Mouse (Mus musculus): ENCODE measurements around the gene Kazn.

Gene Kazn

DNA sequence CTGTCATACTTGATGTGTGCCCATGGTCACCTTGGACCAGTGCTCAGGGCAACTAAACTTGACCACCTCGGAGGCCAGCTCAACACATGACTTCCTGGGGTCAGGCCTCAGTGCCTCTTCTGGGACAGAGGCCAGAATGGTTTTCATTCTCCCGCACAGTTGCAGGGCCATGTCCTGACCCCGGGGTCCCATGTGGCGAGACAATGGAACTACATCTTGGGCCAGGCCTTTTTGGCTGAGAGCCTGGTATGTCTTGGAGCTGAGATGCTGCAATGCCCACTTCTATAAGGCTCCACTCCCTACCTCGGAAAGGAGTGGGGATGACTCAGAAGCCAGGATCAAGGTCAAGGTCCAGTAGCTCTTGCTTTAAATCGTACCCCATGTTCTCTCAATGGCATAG lies 42.6 kb downstream of the Kazn start:
- DNase-seq (ENCODE audit: inconsistent ontology term), result peak; percentile 69

DNA sequence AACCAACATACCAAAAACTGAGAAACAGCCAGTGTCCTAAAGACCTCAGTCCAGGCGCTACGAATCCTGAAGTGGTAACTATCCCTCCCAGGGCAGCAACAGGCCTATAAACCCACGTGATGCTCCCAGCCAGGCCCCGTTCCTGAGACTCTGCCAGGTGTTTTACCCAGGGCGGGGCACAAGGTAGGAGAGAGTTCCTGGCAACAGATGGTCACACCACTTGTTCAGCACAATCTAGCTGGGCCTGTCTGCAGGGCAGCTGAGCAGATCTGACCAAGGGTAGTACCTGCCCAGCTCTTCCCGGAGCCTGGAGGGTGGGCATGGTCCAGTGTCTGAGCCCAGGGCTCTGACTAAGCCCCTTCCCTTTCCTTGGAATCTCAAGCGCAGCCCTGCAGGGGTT lies 45.4 kb downstream of the Kazn start:
- DNase-seq (ENCODE audit: inconsistent ontology term), result no peak

DNA sequence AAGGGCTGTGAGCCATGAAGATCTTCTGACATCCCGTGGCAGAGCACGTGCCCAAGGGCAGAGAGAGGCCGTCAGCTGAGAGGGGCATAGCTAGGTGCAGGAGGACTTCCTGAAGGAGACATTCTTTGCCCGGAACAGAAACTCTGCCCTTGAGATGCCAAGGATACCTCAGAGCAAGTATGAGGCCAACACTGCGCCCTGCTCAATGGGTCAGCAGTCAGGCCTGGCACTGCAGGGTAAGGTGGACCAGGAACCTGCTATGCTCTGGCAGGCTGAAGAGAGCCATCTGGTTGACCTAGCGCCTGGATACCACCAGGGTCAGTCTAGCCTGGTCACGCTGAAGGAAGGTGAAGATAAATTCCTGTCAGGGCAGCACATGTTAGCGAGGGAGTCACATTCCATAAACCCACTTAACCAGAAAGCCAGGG lies 46.0 kb downstream of the Kazn start:
- DNase-seq (ENCODE audit: inconsistent ontology term), result peak; percentile 32

DNA sequence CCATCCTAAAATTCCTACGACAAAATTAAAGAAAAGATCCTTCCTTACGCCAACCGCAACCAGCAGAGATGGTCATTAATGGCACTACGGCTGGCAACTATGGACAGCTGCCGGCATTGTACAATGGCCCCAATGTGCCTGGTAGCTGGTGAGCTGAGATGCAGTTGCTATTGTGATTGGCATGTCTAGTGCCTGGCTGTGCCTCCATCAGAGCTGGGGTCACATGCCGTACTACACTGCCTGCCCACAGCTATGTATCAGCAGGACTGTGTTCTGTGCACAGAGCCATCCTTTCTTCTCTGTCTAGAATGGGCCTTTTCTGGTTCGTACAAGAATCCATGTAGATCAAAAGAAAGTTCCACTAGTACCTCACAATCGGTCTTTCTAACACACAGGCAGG lies 49.2 kb downstream of the Kazn start:
- no peak for DNase-seq (ENCODE audit: inconsistent ontology term)

DNA sequence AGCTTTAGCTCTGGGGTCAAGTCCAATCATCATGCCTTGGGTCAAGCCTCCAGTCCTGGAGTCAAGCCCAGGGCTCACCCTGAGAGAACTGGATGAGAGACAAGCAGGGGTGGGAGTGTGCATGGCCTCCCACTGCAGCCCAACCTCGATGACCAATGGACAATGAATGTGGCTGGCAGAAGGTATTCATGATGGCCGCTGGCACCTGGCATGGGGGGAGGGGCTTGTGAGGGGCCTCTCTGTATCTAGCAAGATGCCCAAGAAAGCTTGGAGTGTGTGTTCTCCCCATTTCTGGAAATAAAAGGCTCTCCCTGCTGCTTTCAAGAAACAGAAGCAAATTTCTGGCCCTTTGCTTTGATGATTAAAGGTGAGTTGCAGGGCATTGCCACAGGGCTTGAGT lies 50.7 kb downstream of the Kazn start:
- peak; percentile 63 for DNase-seq (ENCODE audit: inconsistent ontology term)

DNA sequence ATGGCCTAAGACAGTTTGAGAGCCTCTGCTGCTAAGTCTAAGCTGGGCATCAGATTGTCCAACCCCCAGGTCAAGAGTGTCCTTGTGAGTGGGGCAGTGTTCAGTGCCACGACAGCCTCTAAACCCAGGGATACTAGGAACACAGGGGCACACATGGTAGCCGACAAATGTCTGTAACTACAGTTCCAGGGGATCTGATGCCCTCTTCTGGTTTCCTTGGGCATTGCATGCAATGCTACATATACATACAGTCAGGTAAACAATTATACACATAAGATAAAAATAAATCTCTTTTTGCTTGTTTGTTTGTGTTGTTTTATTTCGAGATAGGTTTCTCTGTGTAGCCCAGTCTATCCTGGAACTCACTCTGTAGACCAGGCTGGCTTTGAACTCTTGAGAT lies 53.0 kb downstream of the Kazn start:
- DNase-seq (ENCODE audit: inconsistent ontology term), result no peak

DNA sequence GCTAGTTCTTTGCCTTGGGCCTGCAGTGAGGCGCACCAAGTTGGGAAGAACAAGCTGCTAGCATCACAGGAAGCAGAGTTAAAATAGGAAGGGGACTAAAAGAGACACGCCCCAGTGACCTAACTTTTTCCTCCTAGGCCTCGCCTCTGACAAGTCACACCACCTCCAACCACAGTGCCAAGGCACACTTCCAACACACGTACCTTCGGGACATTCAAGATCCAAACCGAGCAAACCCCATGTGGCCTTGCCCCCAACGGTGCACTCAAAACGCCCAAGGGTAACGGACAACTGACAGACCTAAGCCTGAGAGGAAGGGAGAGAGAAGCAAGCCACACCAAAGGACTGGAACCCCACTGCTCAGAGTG lies 53.7 kb downstream of the Kazn start:
- DNase-seq (ENCODE audit: inconsistent ontology term), result no peak

DNA sequence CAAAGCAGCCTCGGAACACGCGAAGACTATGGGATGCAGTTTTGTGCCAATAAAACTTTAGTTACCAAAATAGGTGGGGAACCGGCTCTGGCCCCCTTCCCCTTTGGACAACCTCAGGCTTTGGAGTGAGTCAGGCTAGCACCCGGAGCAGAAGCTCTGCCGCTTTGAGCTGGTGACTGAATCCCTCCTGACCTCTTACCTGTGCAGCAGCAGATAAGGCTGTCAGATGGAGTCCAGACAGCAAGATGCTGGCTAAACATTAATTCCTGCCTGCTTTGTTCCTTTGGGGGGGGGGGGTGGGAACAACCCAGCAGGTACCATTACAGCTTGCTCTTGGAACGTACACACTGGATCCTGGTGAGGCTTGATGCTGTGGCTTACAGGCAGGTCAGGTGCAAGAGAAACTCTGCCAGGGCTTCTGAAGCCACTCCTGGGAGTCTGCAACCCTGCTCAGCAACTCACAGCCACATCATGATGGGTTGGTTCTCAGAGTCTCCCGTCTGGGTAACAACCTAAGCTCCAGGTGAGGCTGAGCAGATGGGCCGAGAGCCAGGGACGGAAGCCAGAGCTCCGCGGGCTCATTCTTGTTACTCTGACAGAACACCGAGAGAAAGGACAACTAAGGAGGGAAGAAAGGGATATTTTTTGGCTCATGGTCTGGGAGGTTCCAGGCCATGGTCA lies 54.2 kb downstream of the Kazn start:
- DNase-seq (ENCODE audit: inconsistent ontology term), result no peak

DNA sequence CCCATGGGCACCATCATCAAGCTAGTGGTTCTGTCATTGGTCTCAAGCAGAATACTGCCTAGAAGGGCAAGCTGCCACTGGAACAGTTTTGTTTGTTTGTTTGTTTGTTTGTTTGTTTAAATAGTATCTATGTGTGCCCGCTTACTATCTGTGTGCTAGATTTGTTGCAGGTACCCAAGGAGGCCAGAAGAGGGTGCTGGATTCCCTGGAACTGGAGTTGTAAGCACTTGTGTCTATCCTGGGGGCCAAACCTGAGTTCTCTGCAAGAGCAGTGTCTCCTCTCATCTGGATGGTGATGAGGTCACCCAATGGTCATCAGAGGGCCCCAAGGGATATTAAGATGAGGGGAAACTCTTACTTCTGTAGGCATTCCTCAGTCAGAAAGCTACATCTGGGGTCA lies 55.6 kb downstream of the Kazn start:
- no peak for DNase-seq (ENCODE audit: inconsistent ontology term)

DNA sequence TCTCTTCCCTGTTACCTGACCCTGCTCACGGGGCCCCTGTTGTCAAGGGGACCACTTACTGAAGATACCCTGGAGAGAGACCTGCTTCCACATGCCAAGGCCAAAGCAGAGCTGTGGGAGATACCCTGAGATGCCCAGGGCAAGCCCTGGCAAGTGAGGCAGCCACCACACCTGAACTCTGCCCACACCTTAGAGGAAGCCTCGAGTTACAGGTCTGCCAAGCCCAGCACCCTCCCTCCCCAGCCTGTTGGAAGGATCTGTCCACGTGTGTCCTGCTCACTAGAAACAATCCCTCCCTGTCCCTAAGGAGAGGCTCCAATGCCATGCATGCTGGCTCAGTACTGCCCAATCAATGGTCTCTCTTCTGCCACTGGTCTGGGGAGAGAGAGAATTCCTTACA lies 56.2 kb downstream of the Kazn start:
- DNase-seq (ENCODE audit: inconsistent ontology term), result no peak

DNA sequence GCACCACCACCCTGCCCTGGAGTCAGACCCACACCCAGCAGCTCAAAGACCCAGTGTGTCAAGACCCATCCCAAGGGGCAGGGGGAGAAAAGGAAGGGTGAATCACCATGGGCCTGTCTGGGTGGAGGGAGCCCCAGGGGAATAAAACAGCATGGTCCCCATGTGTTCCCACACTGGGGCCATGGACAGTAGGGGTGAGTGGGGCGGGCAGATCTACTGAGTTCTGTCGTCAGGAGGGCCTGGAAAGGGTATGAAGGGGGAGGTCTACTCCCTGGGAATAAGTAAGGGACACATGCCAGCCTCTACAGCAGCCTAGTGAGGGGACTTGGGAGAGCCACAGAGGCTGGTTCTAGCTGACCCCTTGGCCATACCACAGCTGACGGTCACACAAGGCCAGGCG lies 57.6 kb downstream of the Kazn start:
- DNase-seq (ENCODE audit: inconsistent ontology term), result no peak

DNA sequence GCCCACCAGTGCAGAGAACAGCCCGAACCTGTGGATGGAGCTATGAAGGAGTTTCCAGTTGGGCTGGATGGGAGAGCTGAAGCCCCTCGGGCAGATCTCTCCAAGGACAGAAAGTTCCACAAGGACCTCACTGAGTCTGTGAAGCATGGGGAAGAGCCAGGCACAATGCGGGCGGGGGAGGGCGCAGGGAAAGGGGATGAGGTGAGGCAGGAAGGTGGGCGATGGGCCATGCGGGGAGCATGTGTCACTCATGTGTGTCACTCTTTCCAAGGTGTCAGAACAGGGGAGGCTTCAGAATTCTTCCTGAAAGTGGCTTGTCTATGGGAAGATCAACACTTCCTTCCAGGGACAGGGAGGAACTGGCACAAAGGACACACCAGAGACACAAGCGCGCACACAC lies 58.3 kb downstream of the Kazn start:
- DNase-seq (ENCODE audit: inconsistent ontology term), result peak; percentile 42

DNA sequence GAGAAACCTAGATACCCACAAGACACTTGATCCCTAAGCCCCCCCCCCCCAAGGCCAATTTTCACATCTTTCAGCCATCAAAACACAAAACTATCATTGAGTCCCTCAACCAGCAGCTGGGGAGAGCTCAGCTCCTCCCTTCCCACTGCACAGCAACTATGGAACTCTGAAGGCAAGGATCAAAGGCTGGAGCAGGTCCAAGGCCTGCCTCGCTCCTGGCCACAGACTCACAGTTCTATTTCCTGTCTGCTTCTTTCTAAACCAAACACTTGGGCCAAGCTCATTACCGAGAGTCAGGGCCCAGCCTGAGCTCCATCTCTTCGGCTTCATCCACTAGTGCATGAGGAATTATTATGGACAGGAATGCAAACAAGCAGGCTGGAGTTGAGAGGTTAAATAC lies 58.9 kb downstream of the Kazn start:
- peak; percentile 98 for DNase-seq (ENCODE audit: inconsistent ontology term)

DNA sequence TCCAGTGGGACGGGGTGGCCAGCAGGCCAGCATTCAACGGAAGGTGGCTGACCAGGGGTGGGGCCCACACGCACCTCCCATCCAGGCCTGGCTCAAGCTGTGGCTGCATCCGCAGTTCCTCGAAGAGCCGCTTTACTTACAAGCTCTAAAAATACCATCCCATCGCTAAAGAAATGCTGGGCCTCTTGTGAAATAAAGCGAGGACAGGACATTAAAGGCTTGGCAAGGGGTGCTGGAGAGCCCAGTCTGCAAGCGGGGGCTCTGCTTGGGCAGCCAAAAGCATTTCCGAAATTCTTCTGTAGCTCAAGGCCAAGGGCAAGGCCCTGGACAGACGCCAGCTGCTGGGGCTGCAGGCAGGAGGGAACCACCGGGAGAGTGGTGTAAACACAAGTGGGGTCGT lies 59.7 kb downstream of the Kazn start:
- peak; percentile 94 for DNase-seq (ENCODE audit: inconsistent ontology term)

DNA sequence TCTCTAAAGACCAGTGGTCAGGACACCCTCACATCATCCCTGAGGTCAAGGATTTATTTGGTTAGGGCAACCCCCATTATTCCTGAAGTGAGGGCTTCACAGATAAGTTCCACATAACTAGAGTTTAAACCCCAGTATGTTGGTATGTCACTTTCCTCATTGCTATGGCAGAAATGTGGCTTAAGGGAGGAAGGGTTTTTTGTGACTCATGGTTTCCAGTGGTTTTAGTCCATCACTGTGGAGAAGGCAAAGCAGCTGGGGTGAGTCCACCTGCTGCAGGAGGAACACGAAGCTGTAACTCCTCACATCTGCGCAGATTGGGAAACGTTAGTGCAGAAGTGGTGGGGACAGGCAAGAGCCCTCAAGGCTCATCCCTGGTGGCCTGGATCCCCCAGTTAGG lies 62.5 kb downstream of the Kazn start:
- no peak for DNase-seq (ENCODE audit: inconsistent ontology term)

DNA sequence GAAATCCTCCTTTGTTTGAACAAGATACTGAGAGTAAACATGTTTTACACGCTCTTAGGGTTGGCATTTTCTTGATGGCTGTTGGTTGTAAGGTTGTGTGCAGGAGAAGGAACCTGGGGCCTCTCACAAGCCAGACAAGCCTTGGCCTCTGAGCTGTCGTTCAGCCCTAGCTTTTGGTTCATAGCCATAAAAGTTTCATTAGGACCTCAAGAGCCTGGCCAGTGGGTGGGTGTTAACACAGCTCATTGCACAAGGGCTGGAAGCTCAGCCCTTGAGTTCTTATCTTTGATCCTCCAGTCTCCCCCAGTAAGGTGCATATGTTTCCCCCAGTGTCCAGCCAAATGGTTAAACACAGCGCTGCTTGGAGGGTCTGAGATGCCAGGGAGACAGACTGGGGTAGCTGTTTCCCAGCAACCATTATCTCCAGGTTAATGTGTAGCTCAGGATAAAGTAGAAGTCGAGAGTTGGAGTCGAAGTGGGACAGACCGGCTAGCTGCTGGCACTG lies 65.2 kb downstream of the Kazn start:
- no peak for DNase-seq (ENCODE audit: inconsistent ontology term)

DNA sequence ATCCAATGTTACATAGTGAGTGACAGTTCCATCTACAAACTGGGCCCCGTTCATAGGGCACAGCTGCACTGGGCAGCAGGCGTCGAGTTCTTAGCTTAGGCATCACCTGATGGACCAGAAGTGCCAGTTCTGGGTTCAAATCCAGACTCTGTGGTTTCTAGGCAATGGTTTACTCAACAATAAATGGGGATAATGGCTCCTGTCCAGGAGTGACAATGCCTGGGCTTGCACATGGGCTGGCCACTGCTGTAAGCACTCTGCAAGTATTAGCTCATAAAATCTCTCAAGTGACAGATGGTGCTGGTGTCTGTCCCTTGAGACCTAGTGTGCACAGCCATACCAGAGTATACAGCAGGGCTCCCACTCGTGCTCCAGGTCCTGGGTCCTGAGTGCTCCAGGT lies 66.3 kb downstream of the Kazn start:
- no peak for DNase-seq (ENCODE audit: inconsistent ontology term)

DNA sequence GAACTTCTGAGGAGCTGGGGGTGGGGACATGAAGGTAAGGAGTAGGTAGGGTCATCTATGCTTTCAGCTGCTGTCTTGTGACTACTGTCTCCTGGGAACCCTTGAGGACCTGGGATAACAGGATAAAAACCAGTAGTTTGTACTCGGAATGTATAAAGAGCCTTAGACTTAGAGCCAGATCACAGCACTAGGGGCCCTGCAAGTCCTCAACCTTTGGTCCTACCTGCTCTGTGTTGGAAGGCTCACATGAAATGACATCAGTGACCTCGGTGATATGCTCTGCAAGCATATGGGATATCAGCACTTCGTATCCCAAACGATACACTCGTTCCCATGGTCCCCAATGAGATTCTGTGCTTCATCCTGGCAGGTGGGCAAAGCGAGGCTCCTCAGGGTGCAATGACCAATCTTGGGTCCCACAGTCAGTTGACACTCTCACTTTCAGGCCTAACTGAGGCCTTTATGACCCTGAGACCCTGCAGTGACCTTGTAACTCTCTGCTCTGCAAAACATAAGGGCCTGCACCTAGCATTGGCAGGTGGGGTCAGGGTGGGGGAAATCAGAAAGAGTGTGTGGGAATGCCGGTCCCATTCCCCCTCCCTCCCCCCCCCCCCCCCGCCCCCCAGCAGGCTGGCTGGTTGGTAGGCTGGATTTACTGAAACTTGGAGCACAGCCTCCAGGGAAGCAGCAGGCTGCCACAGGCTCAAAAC lies 67.3 kb downstream of the Kazn start:
- DNase-seq (ENCODE audit: inconsistent ontology term), result no peak

DNA sequence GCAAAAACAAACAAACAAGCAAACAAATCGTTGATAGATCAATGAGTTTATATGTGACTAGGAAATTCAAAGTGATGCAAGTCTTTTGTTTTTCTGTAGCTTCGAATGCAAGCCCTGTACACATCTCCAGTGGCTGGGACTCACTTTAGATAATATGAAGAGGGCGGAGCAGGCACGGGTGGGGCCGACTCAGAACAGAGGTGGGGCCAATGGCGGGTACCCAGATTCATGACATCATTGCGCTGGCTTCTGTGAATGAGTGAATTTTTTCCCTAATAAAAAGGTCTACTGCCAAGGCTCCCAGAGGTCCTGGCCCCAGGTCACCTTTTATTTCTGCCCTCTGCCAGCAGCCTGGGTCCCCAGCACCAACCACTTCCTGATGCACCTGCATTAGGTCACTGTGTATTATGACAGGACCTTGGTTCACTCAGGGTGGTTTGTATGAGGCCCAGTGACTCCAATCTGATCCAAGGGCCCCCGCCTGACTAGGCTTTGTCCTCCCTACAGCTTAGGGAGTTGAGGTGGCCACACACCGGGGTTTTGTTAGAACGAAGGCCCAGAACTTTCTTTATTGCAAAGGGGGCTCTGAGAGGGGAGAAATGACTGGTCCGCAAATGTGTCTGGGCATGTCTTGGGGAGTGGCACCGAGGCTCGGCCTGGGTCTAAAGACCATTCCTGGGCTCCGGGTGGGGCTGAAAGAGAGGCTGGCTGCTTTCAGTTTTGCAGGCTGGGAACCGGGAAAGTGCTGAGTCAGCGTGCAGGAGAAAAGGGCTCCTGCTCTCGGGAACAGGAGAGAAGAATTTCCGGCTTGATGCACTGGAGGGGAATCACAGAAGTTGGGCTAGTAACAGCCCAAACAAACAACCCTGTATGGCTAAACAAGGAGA lies 68.1 kb downstream of the Kazn start:
- DNase-seq (ENCODE audit: inconsistent ontology term), result peak; percentile 51

DNA sequence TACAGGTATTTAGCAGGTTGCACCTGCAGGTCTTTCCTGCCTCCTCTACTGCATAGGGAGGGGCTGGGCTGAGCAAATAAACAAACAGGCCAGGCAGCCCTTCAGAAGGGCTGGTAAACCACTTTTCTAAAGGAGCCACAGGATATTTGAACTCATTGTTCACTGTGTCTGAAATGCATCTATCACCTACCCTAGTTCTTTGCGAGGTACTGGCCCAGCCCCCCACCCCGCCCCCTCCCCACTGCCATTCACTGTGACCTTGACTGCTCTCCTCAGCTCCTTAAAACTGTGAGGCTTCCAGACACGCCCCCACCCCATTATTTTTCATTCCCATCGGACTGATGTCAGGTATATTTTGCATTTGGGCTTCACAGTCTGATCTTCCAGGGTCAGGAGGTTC lies 69.6 kb downstream of the Kazn start:
- no peak for DNase-seq (ENCODE audit: inconsistent ontology term)

DNA sequence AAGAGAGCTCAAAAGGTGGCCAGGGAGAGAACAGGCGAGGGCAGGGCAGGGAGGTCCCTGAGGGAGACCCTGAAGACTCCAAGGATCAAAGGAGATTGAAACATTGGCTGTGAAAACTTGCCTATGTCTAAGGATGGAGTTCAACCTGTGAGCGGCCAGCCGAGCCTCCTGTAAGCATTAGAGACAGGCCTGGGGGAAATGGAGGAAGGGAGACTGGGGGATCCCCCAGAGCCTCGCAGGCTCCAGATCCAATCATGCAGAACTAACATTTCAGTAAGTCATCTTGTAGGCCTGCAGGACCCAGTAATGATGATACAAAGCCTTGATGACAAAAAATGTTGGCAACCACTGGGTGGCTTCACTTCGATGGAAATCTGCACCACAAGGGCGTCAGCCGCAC lies 70.8 kb downstream of the Kazn start:
- DNase-seq (ENCODE audit: inconsistent ontology term), result no peak

DNA sequence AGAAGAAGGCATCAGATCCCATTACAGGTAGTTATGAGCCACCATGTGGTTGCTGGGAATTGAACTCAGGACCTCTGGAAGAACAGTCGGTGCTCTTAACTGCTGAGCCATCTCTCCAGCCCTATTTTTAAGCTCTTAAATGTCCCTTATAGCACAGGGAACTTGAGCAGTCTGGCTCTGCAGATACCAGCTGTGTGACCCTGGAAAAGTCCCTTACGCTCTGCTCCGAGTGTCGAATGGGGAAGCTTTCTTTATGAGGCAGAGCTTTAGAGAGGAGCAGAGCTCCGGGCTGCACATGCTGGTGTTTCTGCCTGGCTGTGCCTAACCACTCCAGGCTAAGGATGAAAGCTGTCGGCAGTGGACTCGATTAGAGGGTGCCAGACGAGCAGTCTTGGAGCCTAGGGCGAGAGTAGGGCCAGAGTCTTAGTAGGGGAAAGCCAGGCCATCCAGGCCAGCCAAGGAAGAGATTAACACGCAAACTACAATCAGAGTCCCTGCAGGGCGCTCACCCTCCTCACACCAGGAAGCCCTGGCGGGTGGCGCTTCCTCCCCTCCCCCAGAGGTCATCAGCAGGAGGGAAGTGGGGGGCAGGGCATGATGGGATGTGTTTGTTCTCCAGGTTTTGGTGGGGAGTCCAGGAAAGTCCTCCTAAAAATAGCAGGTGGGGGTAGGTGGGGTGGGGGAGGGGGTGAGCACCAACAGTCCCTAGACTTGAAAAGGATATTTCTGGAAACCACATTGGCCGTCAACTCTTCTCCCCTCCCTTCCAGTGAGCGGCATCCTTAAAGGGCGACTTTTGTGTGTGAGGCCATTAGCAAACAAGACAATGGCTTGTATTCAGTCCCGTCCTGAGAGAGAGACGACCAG lies 73.1 kb downstream of the Kazn start:
- DNase-seq (ENCODE audit: inconsistent ontology term), result peak; percentile 51
